ENCODE assay signal across 14 mouse cellular contexts in the genomic region with DNA sequence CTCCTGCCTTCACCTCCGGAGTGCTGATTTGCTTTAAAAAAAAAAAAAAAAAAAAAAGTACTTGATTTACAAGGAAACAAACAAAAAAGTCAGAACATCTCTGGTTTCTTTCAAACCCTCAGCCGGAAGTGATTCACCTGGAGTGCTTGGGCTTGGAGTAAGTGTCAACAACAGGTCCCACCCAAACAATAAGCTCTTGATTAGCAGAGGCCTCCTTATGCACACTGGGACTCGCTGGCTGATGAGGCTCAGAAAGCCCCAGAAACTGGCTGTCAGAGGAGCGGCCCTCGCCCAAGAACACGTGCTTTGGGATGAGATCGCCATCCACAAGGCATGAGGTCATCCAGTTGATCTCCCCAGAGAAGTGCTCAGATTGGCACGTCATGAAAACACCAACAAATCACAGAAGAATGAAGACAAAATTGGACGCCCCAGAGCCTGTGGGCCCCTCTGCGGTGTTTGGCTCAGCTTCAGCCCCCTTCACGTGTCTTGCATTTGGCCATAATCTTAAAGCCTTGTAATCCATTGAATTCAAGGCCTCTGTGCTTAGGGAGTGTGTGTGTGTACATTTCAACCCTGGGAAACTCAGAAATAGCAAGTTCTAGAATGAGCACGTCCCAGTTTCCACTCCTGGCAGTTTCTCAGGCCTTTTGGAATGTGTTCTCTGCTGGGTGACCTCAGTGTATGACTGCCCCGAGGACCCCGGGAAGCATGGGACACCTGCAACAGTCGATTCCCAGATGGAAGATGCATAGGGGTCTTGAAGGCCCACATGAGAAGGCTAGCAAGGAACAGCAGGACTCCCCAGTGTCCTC.
A peak's percentile ranks its signal among the peaks of the same experiment; 100 is the strongest.
DNase-seq lines count a peak whose midpoint lies in the region; ATAC-seq and TF ChIP-seq lines count a peak whose summit lies in the region.
"Had no signal": no experiment of that assay in that cellular context is flagged by ENCODE, and none has a peak within 500 bp of the region (broad histone marks: within the 10 kb centered on the region; RNA-seq: fewer than 3 reads in every experiment).

No protein-coding gene starts in this region.

- no peaks in the 10 kb centered on the region for H3K36me3 ChIP-seq in embryonic facial prominence, embryonic 14.5 days (ENCODE audit: control insufficient read depth, insufficient read depth, low read length)
- no peaks in the 10 kb centered on the region for H3K36me3 ChIP-seq in embryonic facial prominence, embryonic 10.5 days (replicated peaks)
- no peaks in the 10 kb centered on the region for H3K36me3 ChIP-seq in midbrain, embryonic 11.5 days (ENCODE audit: control insufficient read depth, insufficient read depth, low read length)
- no peaks in the 10 kb centered on the region for H3K36me3 ChIP-seq in midbrain, postnatal 0 days (ENCODE audit: insufficient read depth, low read length)
- H3K36me3 ChIP-seq in stomach, postnatal 0 days (ENCODE audit: control insufficient read depth, insufficient read depth, low read length) = no peaks in the 10 kb centered on the region
- H3K36me3 ChIP-seq: liver, embryonic 15.5 days; midbrain, embryonic 15.5 days; neural tube, embryonic 13.5 days had no signal

- no peak for TF ChIP-seq EP300 in stomach, postnatal 0 days (optimal IDR thresholded peaks at IDR 0.05)

- no peaks in the 10 kb centered on the region for H3K9me3 ChIP-seq in embryonic facial prominence, embryonic 14.5 days (ENCODE audit: control insufficient read depth, low read length)
- no peaks in the 10 kb centered on the region for H3K9me3 ChIP-seq in embryonic facial prominence, embryonic 10.5 days
- no peaks in the 10 kb centered on the region for H3K9me3 ChIP-seq in midbrain, embryonic 11.5 days (ENCODE audit: control insufficient read depth, low read length)
- H3K9me3 ChIP-seq in midbrain, postnatal 0 days (ENCODE audit: low read length) = no peaks in the 10 kb centered on the region
- no peaks in the 10 kb centered on the region for H3K9me3 ChIP-seq in stomach, postnatal 0 days (ENCODE audit: control insufficient read depth, low read length)
- H3K9me3 ChIP-seq: liver, embryonic 15.5 days; midbrain, embryonic 15.5 days; neural tube, embryonic 13.5 days had no signal

- 64% methylated on average over 15 of the region's 15 CpGs for WGBS in embryonic facial prominence, embryonic 14.5 days
- WGBS in embryonic facial prominence, embryonic 10.5 days = 86% methylated on average over 15 of the region's 15 CpGs
- 84% methylated on average over 15 of the region's 15 CpGs for WGBS in midbrain, embryonic 11.5 days
- WGBS in midbrain, postnatal 0 days = 82% methylated on average over 15 of the region's 15 CpGs
- WGBS in stomach, postnatal 0 days = 55% methylated on average over 15 of the region's 15 CpGs

- ATAC-seq in embryonic facial prominence, embryonic 14.5 days (ENCODE audit: low read depth) = peak; percentile 87
- no peak for ATAC-seq in midbrain, embryonic 11.5 days (ENCODE audit: low FRiP score)
- ATAC-seq in midbrain, postnatal 0 days (ENCODE audit: low FRiP score) = no peak
- ATAC-seq in stomach, postnatal 0 days (ENCODE audit: low FRiP score, low TSS enrichment) = peak; percentile 71
- ATAC-seq: midbrain, embryonic 15.5 days had no signal

- H3K4me2 ChIP-seq in embryonic facial prominence, embryonic 14.5 days (ENCODE audit: low read depth, low read length) = no peak overlapping the region
- no peak overlapping the region for H3K4me2 ChIP-seq in midbrain, embryonic 11.5 days
- no peak overlapping the region for H3K4me2 ChIP-seq in midbrain, postnatal 0 days (ENCODE audit: low read depth, low read length, poor library complexity, severe bottlenecking)
- H3K4me2 ChIP-seq in stomach, postnatal 0 days (replicated peaks; ENCODE audit: low read depth) = no peak overlapping the region
- H3K4me2 ChIP-seq: liver, embryonic 15.5 days; midbrain, embryonic 15.5 days; neural tube, embryonic 13.5 days had no signal

- no peaks in the 10 kb centered on the region for H3K27me3 ChIP-seq in embryonic facial prominence, embryonic 14.5 days (replicated peaks; ENCODE audit: control insufficient read depth, insufficient read depth, low read length)
- no peaks in the 10 kb centered on the region for H3K27me3 ChIP-seq in embryonic facial prominence, embryonic 10.5 days (replicated peaks; ENCODE audit: low read depth, poor library complexity, severe bottlenecking)
- H3K27me3 ChIP-seq in midbrain, embryonic 11.5 days (ENCODE audit: control insufficient read depth, insufficient read depth, low read length) = no peaks in the 10 kb centered on the region
- no peaks in the 10 kb centered on the region for H3K27me3 ChIP-seq in midbrain, postnatal 0 days (ENCODE audit: insufficient read depth, low read length)
- H3K27me3 ChIP-seq in stomach, postnatal 0 days (ENCODE audit: control insufficient read depth, insufficient read depth, low read length) = no peaks in the 10 kb centered on the region
- H3K27me3 ChIP-seq: liver, embryonic 15.5 days; midbrain, embryonic 15.5 days; neural tube, embryonic 13.5 days had no signal

- no peak overlapping the region for H3K4me3 ChIP-seq in embryonic facial prominence, embryonic 14.5 days (ENCODE audit: low read depth, low read length)
- no peak overlapping the region for H3K4me3 ChIP-seq in embryonic facial prominence, embryonic 10.5 days
- no peak overlapping the region for H3K4me3 ChIP-seq in midbrain, embryonic 11.5 days (ENCODE audit: low read depth, low read length)
- no peak overlapping the region for H3K4me3 ChIP-seq in midbrain, postnatal 0 days (ENCODE audit: low read depth, low read length)
- H3K4me3 ChIP-seq in stomach, postnatal 0 days (ENCODE audit: low read depth, low read length) = no peak overlapping the region
- H3K4me3 ChIP-seq: layer of hippocampus, adult 2 months; liver, embryonic 15.5 days; midbrain, embryonic 15.5 days; neural tube, embryonic 13.5 days had no signal

- no peak overlapping the region; the same call in 1 of the 2 replicates for H3K27ac ChIP-seq in embryonic facial prominence, embryonic 14.5 days (replicated peaks; ENCODE audit: low read depth, low read length)
- no peak overlapping the region for H3K27ac ChIP-seq in embryonic facial prominence, embryonic 10.5 days (replicated peaks)
- H3K27ac ChIP-seq in midbrain, embryonic 11.5 days (ENCODE audit: low read depth, low read length) = no peak overlapping the region
- H3K27ac ChIP-seq in midbrain, postnatal 0 days (ENCODE audit: low read depth, low read length) = no peak overlapping the region
- H3K27ac ChIP-seq in stomach, postnatal 0 days (replicated peaks) = peak overlapping the region; percentile 65; the same call in 1 of the 2 replicates
- H3K27ac ChIP-seq: layer of hippocampus, adult 2 months; liver, embryonic 15.5 days; midbrain, embryonic 15.5 days; neural tube, embryonic 13.5 days had no signal

- TF ChIP-seq CTCF in midbrain, postnatal 0 days (IDR thresholded peaks at IDR 0.05) = no peak
- TF ChIP-seq CTCF in stomach, postnatal 0 days (IDR thresholded peaks at IDR 0.05; ENCODE audit: low read depth) = no peak

- intact Hi-C loops in heart, postnatal 14 days (cut with DNase I) = no loop called here

- H3K9ac ChIP-seq in embryonic facial prominence, embryonic 14.5 days (ENCODE audit: low read depth, low read length) = no peak overlapping the region
- no peak overlapping the region for H3K9ac ChIP-seq in midbrain, embryonic 11.5 days (ENCODE audit: low read length)
- no peak overlapping the region for H3K9ac ChIP-seq in midbrain, postnatal 0 days (replicated peaks; ENCODE audit: low read length, poor library complexity, severe bottlenecking)
- H3K9ac ChIP-seq in stomach, postnatal 0 days (ENCODE audit: low read length) = no peak overlapping the region
- H3K9ac ChIP-seq: liver, embryonic 15.5 days; midbrain, embryonic 15.5 days; neural tube, embryonic 13.5 days had no signal

- no peaks in the 10 kb centered on the region for H3K4me1 ChIP-seq in embryonic facial prominence, embryonic 14.5 days (ENCODE audit: control insufficient read depth, insufficient read depth, low read length)
- H3K4me1 ChIP-seq in embryonic facial prominence, embryonic 10.5 days = no peaks in the 10 kb centered on the region
- no peaks in the 10 kb centered on the region for H3K4me1 ChIP-seq in midbrain, embryonic 11.5 days (ENCODE audit: control insufficient read depth, insufficient read depth, low read length)
- no peaks in the 10 kb centered on the region for H3K4me1 ChIP-seq in midbrain, postnatal 0 days (ENCODE audit: insufficient read depth, low read length)
- H3K4me1 ChIP-seq in stomach, postnatal 0 days (replicated peaks; ENCODE audit: control insufficient read depth, insufficient read depth) = no peaks in the 10 kb centered on the region
- H3K4me1 ChIP-seq: liver, embryonic 15.5 days; midbrain, embryonic 15.5 days; neural tube, embryonic 13.5 days had no signal

- peak; percentile 85 for DNase-seq in embryonic facial prominence, embryonic 14.5 days (ENCODE audit: low spot score)
- no peak for DNase-seq in embryonic facial prominence, embryonic 10.5 days (ENCODE audit: low spot score)
- DNase-seq in midbrain, embryonic 11.5 days (ENCODE audit: low spot score, missing footprints) = peak; percentile 78
- DNase-seq in midbrain, postnatal 0 days (ENCODE audit: low spot score) = no peak
- DNase-seq in heart, postnatal 14 days = peak; percentile 60 to 69
- no peak for DNase-seq in stomach, postnatal 0 days (ENCODE audit: low spot score)
- no peak for DNase-seq in adrenal gland, adult 8-10 months
- no peak for DNase-seq in adrenal gland, adult (ENCODE audit: inconsistent age in 2 of 2, low spot score in 1 of 2)
- DNase-seq: cerebellum, adult 18-20 months; kidney, adult 2 months had no signal

Comparison
In these comparisons a context has a peak if more than half of its experiments do, and no peak if none do; other contexts are left out.
1. DNase-seq: peak in embryonic facial prominence, embryonic 14.5 days (single experiment), midbrain, embryonic 11.5 days (single experiment) and heart, postnatal 14 days (2 of 2); none in embryonic facial prominence, embryonic 10.5 days (single experiment), midbrain, postnatal 0 days (single experiment), stomach, postnatal 0 days (single experiment), adrenal gland, adult 8-10 months (single experiment) and adrenal gland, adult (0 of 2).
2. ATAC-seq: peak in embryonic facial prominence, embryonic 14.5 days (single experiment) and stomach, postnatal 0 days (single experiment); none in midbrain, embryonic 11.5 days (single experiment) and midbrain, postnatal 0 days (single experiment).